In genomic region chr13:41016797-41017405, GRCm38 (mm10) we compare ENCODE assay signal across 8 mouse cellular contexts. TPM values are rescaled to one million over a fixed set of nuclear protein-coding genes. Genes with fewer than 3 reads are reported as not detected.
DNase-seq lines count a peak whose midpoint lies in the region; ATAC-seq and TF ChIP-seq lines count a peak whose summit lies in the region.

No protein-coding gene starts in this region.

- peaks cover 5% of the 10 kb centered on the region for H3K4me1 ChIP-seq in lung, adult 2 months (ENCODE audit: control insufficient read depth, insufficient read depth, low read length)
- peaks cover 21% of the 10 kb centered on the region for H3K4me1 ChIP-seq in brown adipose tissue, adult 24 weeks (ENCODE audit: control insufficient read depth, insufficient read depth, insufficient read length, low read length)
- peaks cover 15% of the 10 kb centered on the region for H3K4me1 ChIP-seq in hindbrain, embryonic 14.5 days (replicated peaks; ENCODE audit: control insufficient read depth, insufficient read depth, low read length)
- peaks cover 23 to 52% of the 10 kb centered on the region in 2 experiments for H3K4me1 ChIP-seq in liver, embryonic 14.5 days (replicated peaks; ENCODE audit: control insufficient read depth in 2 of 2, insufficient read depth in 2 of 2, low read length in 1 of 2)
- H3K4me1 ChIP-seq in stomach, embryonic 14.5 days (ENCODE audit: control insufficient read depth, insufficient read depth, low read length) = peaks cover 15% of the 10 kb centered on the region

- peak overlapping the region; percentile 61 for H3K9ac ChIP-seq in hindbrain, embryonic 14.5 days
- peak overlapping the region; percentile 81 for H3K9ac ChIP-seq in liver, embryonic 14.5 days (replicated peaks)
- H3K9ac ChIP-seq in stomach, embryonic 14.5 days (replicated peaks; ENCODE audit: low read depth, low read length) = peak overlapping the region; percentile 79

- 33% methylated on average over 12 of the region's 12 CpGs for WGBS in lung, adult 2 months
- 36% methylated on average over 12 of the region's 12 CpGs for WGBS in hindbrain, embryonic 14.5 days
- 8% methylated on average over 12 of the region's 12 CpGs for WGBS in liver, embryonic 14.5 days (ENCODE audit: insufficient replicate concordance)
- 42% methylated on average over 12 of the region's 12 CpGs for WGBS in stomach, embryonic 14.5 days

- H3K27me3 ChIP-seq in hindbrain, embryonic 14.5 days (ENCODE audit: control insufficient read depth, insufficient read depth, low read length) = no peaks in the 10 kb centered on the region
- no peaks in the 10 kb centered on the region for H3K27me3 ChIP-seq in liver, embryonic 14.5 days (ENCODE audit: control insufficient read depth, insufficient read depth, low read length)
- no peaks in the 10 kb centered on the region for H3K27me3 ChIP-seq in stomach, embryonic 14.5 days (ENCODE audit: control insufficient read depth, insufficient read depth, low read length)

- peak overlapping the region; percentile 76 for H3K4me3 ChIP-seq in lung, adult 2 months (replicated peaks; ENCODE audit: extremely low read depth, low read depth, low read length)
- H3K4me3 ChIP-seq in brown adipose tissue, adult 24 weeks (ENCODE audit: insufficient read depth, low read depth, low read length) = peak overlapping the region; percentile 73
- H3K4me3 ChIP-seq in hindbrain, embryonic 14.5 days (replicated peaks; ENCODE audit: low read length) = peak overlapping the region; percentile 56
- H3K4me3 ChIP-seq in liver, embryonic 14.5 days (ENCODE audit: insufficient read depth in 1 of 2, low read depth in 2 of 2, low read length in 2 of 2) = peak overlapping the region; percentile 70 to 99
- H3K4me3 ChIP-seq in stomach, embryonic 14.5 days (ENCODE audit: low read depth, low read length) = peak overlapping the region; percentile 61

- H3K4me2 ChIP-seq in hindbrain, embryonic 14.5 days (replicated peaks) = peak overlapping the region; percentile 66
- H3K4me2 ChIP-seq in liver, embryonic 14.5 days (ENCODE audit: low read depth) = peak overlapping the region; percentile 92
- H3K4me2 ChIP-seq in stomach, embryonic 14.5 days (replicated peaks; ENCODE audit: low read depth, low read length) = peak overlapping the region; percentile 89

- TF ChIP-seq CTCF in lung, adult 2 months (IDR thresholded peaks at IDR 0.05; ENCODE audit: insufficient read depth, low read length) = no peak
- TF ChIP-seq CTCF in liver, embryonic 14.5 days (IDR thresholded peaks at IDR 0.05; ENCODE audit: low read depth) = no peak

- ATAC-seq in hindbrain, embryonic 14.5 days (ENCODE audit: low FRiP score) = no peak
- ATAC-seq in liver, embryonic 14.5 days (ENCODE audit: insufficient read depth) = no peak
- 0 out of 2 replicates have a peak, but pooled peaks have one; percentile 3 for ATAC-seq in stomach, embryonic 14.5 days (ENCODE audit: insufficient number of reproducible peaks, insufficient read depth, low FRiP score, low read depth)

- peak overlapping the region; percentile 88 for H3K27ac ChIP-seq in brown adipose tissue, adult 24 weeks (replicated peaks; ENCODE audit: low read depth, low read length)
- H3K27ac ChIP-seq in hindbrain, embryonic 14.5 days = peak overlapping the region; percentile 84; the same call in 1 of the 2 replicates
- H3K27ac ChIP-seq in liver, embryonic 14.5 days = peak overlapping the region; percentile 93
- H3K27ac ChIP-seq in stomach, embryonic 14.5 days (ENCODE audit: low read length) = peak overlapping the region; percentile 88

- no peak for TF ChIP-seq POLR2A in lung, adult 2 months (IDR thresholded peaks at IDR 0.05; ENCODE audit: borderline replicate concordance, extremely low read depth, low read depth, low read length)

- no peak for TF ChIP-seq EP300 in liver, embryonic 14.5 days (IDR thresholded peaks at IDR 0.05; ENCODE audit: low read depth)

- peaks cover 33% of the 10 kb centered on the region for H3K36me3 ChIP-seq in hindbrain, embryonic 14.5 days (replicated peaks; ENCODE audit: control insufficient read depth, insufficient read depth)
- H3K36me3 ChIP-seq in liver, embryonic 14.5 days (replicated peaks; ENCODE audit: control insufficient read depth, insufficient read depth, low read depth) = peaks cover 63% of the 10 kb centered on the region
- H3K36me3 ChIP-seq in stomach, embryonic 14.5 days (ENCODE audit: control insufficient read depth, insufficient read depth, low read length) = peaks cover 18% of the 10 kb centered on the region

- DNase-seq in lung, adult 2 months = no peak
- no peak for DNase-seq in lung, postnatal 10 days
- DNase-seq in hindbrain, embryonic 14.5 days (ENCODE audit: low spot score) = no peak
- peak in 1 of 3 experiments; percentile 33 for DNase-seq in liver, embryonic 14.5 days (ENCODE audit: low read depth in 3 of 3, low spot score in 3 of 3)
- no peak for DNase-seq in gastrocnemius, postnatal 36 days
- DNase-seq in layer of hippocampus, postnatal 14 days (ENCODE audit: low spot score in 2 of 2) = no peak

- intact Hi-C loops in gastrocnemius, postnatal 36 days (cut with DNase I) = loop anchor here (10.0 kb wide), 1 partner anchor 228 kb away; the partner anchor contains the start of gene Smim13

- H3K9me3 ChIP-seq in hindbrain, embryonic 14.5 days (ENCODE audit: control insufficient read depth, low read length) = no peaks in the 10 kb centered on the region
- H3K9me3 ChIP-seq in liver, embryonic 14.5 days (ENCODE audit: control insufficient read depth, low read length) = no peaks in the 10 kb centered on the region
- no peaks in the 10 kb centered on the region for H3K9me3 ChIP-seq in stomach, embryonic 14.5 days (ENCODE audit: control insufficient read depth, low read depth, low read length)

RNA-seq across cellular contexts. Expression of gene Tmem14c, which starts 0.8 kb away (rescaled TPM):
- 66.5 and 83.5 TPM in 2 replicates for polyA plus RNA-seq in lung, adult 2 months (2012; rRNA removed)
- polyA plus RNA-seq in brown adipose tissue, adult 24 weeks (2012; ENCODE audit: insufficient read depth, insufficient read length, missing spikeins) = 595 and 651 TPM in 2 replicates
- 136 and 147 TPM in 2 replicates for polyA plus RNA-seq in hindbrain, embryonic 14.5 days (2014; fragmentation: Nextera tagmentation; extraction: Ambion mirVana)
- polyA plus RNA-seq in liver, embryonic 14.5 days (2012; rRNA removed) = 335 and 364 TPM in 2 replicates
- polyA plus RNA-seq in liver, embryonic 14.5 days (2014; fragmentation: Nextera tagmentation; extraction: Ambion mirVana) = 866 and 947 TPM in 2 replicates
- 225 and 228 TPM in 2 replicates for polyA plus RNA-seq in stomach, embryonic 14.5 days (2014; fragmentation: Nextera tagmentation; extraction: Ambion mirVana)
- total RNA-seq in gastrocnemius, postnatal 36 days (2021) = 10 to 100 TPM; 68.4 to 75.3 TPM
- 10 to 100 TPM; 70.1 to 70.4 TPM for total RNA-seq in layer of hippocampus, postnatal 14 days (2021)

RNA-seq across cellular contexts. Expression of gene Pak1ip1, which starts 16.1 kb away (rescaled TPM):
- 33.4 and 36.1 TPM in 2 replicates for polyA plus RNA-seq in lung, adult 2 months (2012; rRNA removed)
- polyA plus RNA-seq in brown adipose tissue, adult 24 weeks (2012; ENCODE audit: insufficient read depth, insufficient read length, missing spikeins) = 53.0 and 58.3 TPM in 2 replicates
- 57.0 and 65.8 TPM in 2 replicates for polyA plus RNA-seq in hindbrain, embryonic 14.5 days (2014; fragmentation: Nextera tagmentation; extraction: Ambion mirVana)
- polyA plus RNA-seq in liver, embryonic 14.5 days (2012; rRNA removed) = 32.5 and 51.0 TPM in 2 replicates
- polyA plus RNA-seq in liver, embryonic 14.5 days (2014; fragmentation: Nextera tagmentation; extraction: Ambion mirVana) = 60.0 and 65.4 TPM in 2 replicates
- polyA plus RNA-seq in stomach, embryonic 14.5 days (2014; fragmentation: Nextera tagmentation; extraction: Ambion mirVana) = 68.3 and 70.8 TPM in 2 replicates
- total RNA-seq in gastrocnemius, postnatal 36 days (2021) = 10 to 100 TPM; 22.7 to 25.7 TPM
- total RNA-seq in layer of hippocampus, postnatal 14 days (2021) = 10 to 100 TPM; 35.4 to 38.1 TPM
